Mouse (Mus musculus) brain, adult 2 months (tissue): Measurements from ENCODE around the gene C87436.
A peak's percentile ranks its signal among the peaks of the same experiment; 100 is the strongest.

Experiments
- DNase-seq: peaks from one replicate; pipeline ENCODE4 v3.0.0; 2011; ENCODE audit warnings: low read depth, low spot score

C87436 gene

GRCm38 (mm10) chr6:86509866-86510200, 71.7 kb downstream of the C87436 start:
- DNase-seq, result no peak

GRCm38 (mm10) chr6:86510979-86511378, 72.8 kb downstream of the C87436 start:
- no peak for DNase-seq

GRCm38 (mm10) chr6:86513296-86513695, 75.1 kb downstream of the C87436 start:
- DNase-seq, result no peak

GRCm38 (mm10) chr6:86516021-86516420, 77.8 kb downstream of the C87436 start:
- DNase-seq, result peak; percentile 54

GRCm38 (mm10) chr6:86519767-86520345, 81.7 kb downstream of the C87436 start:
- no peak for DNase-seq

- DNase-seq, result no peak
These were observed 84.1 kb downstream of the C87436 start for GRCm38 (mm10) chr6:86522001-86522911.
